Mouse (Mus musculus): ENCODE measurements around the gene Defb3. TPM values are rescaled to one million over a fixed set of nuclear protein-coding genes. Genes with fewer than 3 reads are reported as not detected.
"Not testable (repeated sequence)": the region's sequence is repeated elsewhere in the genome, so short reads cannot be mapped to it uniquely, and the experiment has no call there.

Defb3 gene
- not detected in 2 replicates for polyA plus RNA-seq (2015; fragmentation: Nextera tagmentation; extraction: Ambion mirVana)

GRCm38 (mm10) chr8:19293060-19293459, at the start of gene Defb3:
TSS of gene Defb3 (plus strand) at chr8:19293360.
- not testable (repeated sequence) for H3K27me3 ChIP-seq (replicated peaks); H3K4me1 ChIP-seq; H3K4me2 ChIP-seq; H3K4me3 ChIP-seq; ATAC-seq (replicated peaks); H3K9me3 ChIP-seq; H3K36me3 ChIP-seq (replicated peaks); H3K27ac ChIP-seq; H3K9ac ChIP-seq
- WGBS, result 70% methylated on average over 2 of the region's 2 CpGs

GRCm38 (mm10) chr8:19247280-19247679, 45.9 kb upstream of the Defb3 start, which contains the start of gene Defb5:
TSS of gene Defb5 (plus strand) at chr8:19247580.
- no peak for ATAC-seq (replicated peaks)

GRCm38 (mm10) chr8:19258136-19258535, 35.0 kb upstream of the Defb3 start:
- H3K4me3 ChIP-seq, result no peak overlapping the region
- H3K9ac ChIP-seq, result no peak overlapping the region
- H3K4me1 ChIP-seq, result no peaks in the 10 kb centered on the region
- H3K36me3 ChIP-seq (replicated peaks), result no peaks in the 10 kb centered on the region
- ATAC-seq (replicated peaks), result no peak
- no peak overlapping the region for H3K27ac ChIP-seq
- H3K4me2 ChIP-seq, result no peak overlapping the region
- H3K27me3 ChIP-seq (replicated peaks), result no peaks in the 10 kb centered on the region
- H3K9me3 ChIP-seq, result no peaks in the 10 kb centered on the region; the same call in 1 of the 2 replicates

More at GRCm38 (mm10) chr8:19247280-19247679, 45.9 kb upstream of the Defb3 start, which contains the start of gene Defb5:
- Histone ChIP-seq H3K36me3 (replicated peaks) (no peaks in the 10 kb centered on the region), H3K4me2 (no peak within 1 kb of the TSS), H3K4me1 (no peaks in the 10 kb centered on the region), H3K4me3 (no peak within 1 kb of the TSS), H3K27me3 (replicated peaks) (no peaks in the 10 kb centered on the region), H3K27ac (no peak within 1 kb of the TSS), H3K9ac (no peak within 1 kb of the TSS), H3K9me3 (no peaks in the 10 kb centered on the region)
- 90% methylated on average over 5 of the region's 5 CpGs for WGBS

DNA sequence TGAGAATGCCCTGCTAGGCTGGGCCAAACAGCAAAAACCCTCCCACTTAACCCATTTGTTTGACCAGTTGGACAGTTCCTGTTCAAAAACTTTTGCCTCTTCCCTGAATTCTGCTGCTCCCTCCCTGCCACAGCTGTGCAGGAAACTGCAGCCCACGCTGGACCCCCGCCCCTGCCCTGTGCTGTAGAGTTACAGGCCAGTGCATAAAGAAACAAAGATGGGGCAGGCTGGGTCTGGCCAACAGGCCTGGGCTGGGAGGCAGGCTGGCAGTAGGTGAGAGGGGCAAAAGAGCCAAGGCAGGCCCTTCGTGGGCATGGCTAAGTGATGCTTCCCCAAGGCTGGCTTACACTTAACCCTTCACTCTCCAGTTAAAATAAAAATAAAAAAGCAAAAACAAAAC, 33.5 kb upstream of the Defb3 start:
- Histone ChIP-seq H3K27ac (no peak overlapping the region), H3K4me2 (no peak overlapping the region), H3K4me3 (no peak overlapping the region), H3K4me1 (no peaks in the 10 kb centered on the region), H3K9me3 (no peaks in the 10 kb centered on the region; the same call in 1 of the 2 replicates), H3K9ac (no peak overlapping the region), H3K36me3 (replicated peaks) (no peaks in the 10 kb centered on the region), H3K27me3 (replicated peaks) (no peaks in the 10 kb centered on the region)
- no peak for ATAC-seq (replicated peaks)
- WGBS, result 50% methylated on average over 3 of the region's 3 CpGs

DNA sequence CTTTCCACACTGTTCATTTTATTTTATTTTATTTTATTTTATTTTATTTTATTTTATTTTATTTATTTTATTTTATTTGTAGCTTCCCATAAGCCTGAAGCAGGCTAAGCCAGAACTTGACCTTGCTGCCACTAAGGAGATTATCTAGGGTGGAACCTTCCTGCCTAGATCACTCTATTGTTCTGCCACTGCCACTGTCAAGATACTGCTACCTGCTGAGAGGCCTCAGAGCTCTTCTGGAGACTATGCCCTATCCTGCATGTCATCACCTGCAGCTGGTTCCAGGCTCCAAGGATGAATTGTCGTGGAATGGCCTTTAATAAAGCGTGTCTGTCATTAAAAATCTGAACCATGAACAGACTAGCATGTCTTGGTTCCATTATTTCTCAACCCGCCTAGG, 5.2 kb downstream of the Defb3 start:
- H3K4me3 ChIP-seq; H3K36me3 ChIP-seq (replicated peaks); H3K9ac ChIP-seq; H3K27me3 ChIP-seq (replicated peaks); H3K27ac ChIP-seq; H3K9me3 ChIP-seq; H3K4me1 ChIP-seq; H3K4me2 ChIP-seq; ATAC-seq (replicated peaks): not testable (repeated sequence)
- WGBS, result 56% methylated on average over 3 of the region's 3 CpGs

GRCm38 (mm10) chr8:19331836-19332235, 38.7 kb downstream of the Defb3 start:
- no peak for ATAC-seq (replicated peaks)
- H3K9ac ChIP-seq, result no peak overlapping the region
- no peaks in the 10 kb centered on the region for H3K27me3 ChIP-seq (replicated peaks)

More at GRCm38 (mm10) chr8:19331836-19332235, 38.7 kb downstream of the Defb3 start:
- no peak overlapping the region for H3K4me3 ChIP-seq
- 0 out of 2 replicates have a peak, but pooled peaks cover 3% of the 10 kb centered on the region for H3K9me3 ChIP-seq
- no peaks in the 10 kb centered on the region for H3K4me1 ChIP-seq
- H3K36me3 ChIP-seq (replicated peaks), result no peaks in the 10 kb centered on the region
- no peak overlapping the region for H3K27ac ChIP-seq
- WGBS, result 11% methylated on average over 3 of the region's 3 CpGs
- no peak overlapping the region for H3K4me2 ChIP-seq

Other genes starting within 250 kb of the Defb3 start
- not detected in 2 replicates for gene Defb39, start 228.6 kb upstream of the Defb3 start, polyA plus RNA-seq (2015; fragmentation: Nextera tagmentation; extraction: Ambion mirVana)
- not detected in 2 replicates for gene Defb12, start 178.5 kb upstream of the Defb3 start, polyA plus RNA-seq (2015; fragmentation: Nextera tagmentation; extraction: Ambion mirVana)
- not detected in 2 replicates for gene Defb34, start 169.6 kb upstream of the Defb3 start, polyA plus RNA-seq (2015; fragmentation: Nextera tagmentation; extraction: Ambion mirVana)
- not detected in 2 replicates for gene Gm45826, start 152.6 kb upstream of the Defb3 start, polyA plus RNA-seq (2015; fragmentation: Nextera tagmentation; extraction: Ambion mirVana)
- not detected in 2 replicates for gene Defb14, start 99.0 kb upstream of the Defb3 start, polyA plus RNA-seq (2015; fragmentation: Nextera tagmentation; extraction: Ambion mirVana)
- gene Defb4, start 94.7 kb upstream of the Defb3 start, polyA plus RNA-seq (2015; fragmentation: Nextera tagmentation; extraction: Ambion mirVana), result not detected in 2 replicates
- not detected in 2 replicates for gene Defb6, start 67.9 kb upstream of the Defb3 start, polyA plus RNA-seq (2015; fragmentation: Nextera tagmentation; extraction: Ambion mirVana)
- not detected in 2 replicates for gene Defb46, start 53.4 kb upstream of the Defb3 start, polyA plus RNA-seq (2015; fragmentation: Nextera tagmentation; extraction: Ambion mirVana)
- gene Defb5, start 45.8 kb upstream of the Defb3 start, polyA plus RNA-seq (2015; fragmentation: Nextera tagmentation; extraction: Ambion mirVana), result not detected in 2 replicates
- not detected in 2 replicates for gene Defb8, start 154.2 kb downstream of the Defb3 start, polyA plus RNA-seq (2015; fragmentation: Nextera tagmentation; extraction: Ambion mirVana)
- gene Defb7, start 201.7 kb downstream of the Defb3 start, polyA plus RNA-seq (2015; fragmentation: Nextera tagmentation; extraction: Ambion mirVana), result not detected in 2 replicates

All from midbrain, embryonic 15.5 days (tissue).